8 mouse cellular contexts compared by ENCODE assay signal in genomic region chrX:102251221-102251936, GRCm38 (mm10). TPM values are rescaled to one million over a fixed set of nuclear protein-coding genes. Genes with fewer than 3 reads are reported as not detected.
A peak's percentile ranks its signal among the peaks of the same experiment; 100 is the strongest.
DNase-seq lines count a peak whose midpoint lies in the region; ATAC-seq lines count a peak whose summit lies in the region.

No protein-coding gene starts in this region.

- WGBS in embryonic facial prominence, embryonic 14.5 days, result 20% methylated on average over 8 of the region's 80 CpGs
- WGBS in intestine, embryonic 15.5 days, result 21% methylated on average over 68 of the region's 80 CpGs
- WGBS in midbrain, embryonic 10.5 days, result 21% methylated on average over 65 of the region's 80 CpGs

- peak; percentile 21 to 25 for DNase-seq in adrenal gland, adult 18-20 months (ENCODE audit: low spot score in 2 of 2)
- no peak for DNase-seq in adrenal gland, postnatal 4 days (ENCODE audit: low spot score in 2 of 2)
- no peak for DNase-seq in embryonic facial prominence, embryonic 14.5 days (ENCODE audit: low spot score)
- peak; percentile 56 for DNase-seq in midbrain, embryonic 10.5 days (ENCODE audit: low spot score)
- peak; percentile 9 for DNase-seq in yolk sac, embryonic 10.5 days (ENCODE audit: low spot score)

- no peaks in the 10 kb centered on the region for H3K36me3 ChIP-seq in megakaryocyte, embryonic 14.5 days (replicated peaks; ENCODE audit: low read length)
- no peaks in the 10 kb centered on the region for H3K36me3 ChIP-seq in embryonic facial prominence, embryonic 14.5 days (ENCODE audit: control insufficient read depth, insufficient read depth, low read length)
- no peaks in the 10 kb centered on the region for H3K36me3 ChIP-seq in intestine, embryonic 15.5 days
- no peaks in the 10 kb centered on the region for H3K36me3 ChIP-seq in midbrain, embryonic 10.5 days

- peaks cover 90% of the 10 kb centered on the region for H3K27me3 ChIP-seq in megakaryocyte, embryonic 14.5 days (replicated peaks)
- H3K27me3 ChIP-seq in embryonic facial prominence, embryonic 14.5 days (replicated peaks; ENCODE audit: control insufficient read depth, insufficient read depth, low read length), result peaks cover 51% of the 10 kb centered on the region
- peaks cover 41% of the 10 kb centered on the region for H3K27me3 ChIP-seq in intestine, embryonic 15.5 days (replicated peaks)
- H3K27me3 ChIP-seq in midbrain, embryonic 10.5 days (ENCODE audit: low read depth, poor library complexity, severe bottlenecking), result peaks cover 97% of the 10 kb centered on the region

- no peak overlapping the region for H3K27ac ChIP-seq in embryonic facial prominence, embryonic 14.5 days (replicated peaks; ENCODE audit: low read depth, low read length)
- H3K27ac ChIP-seq in intestine, embryonic 15.5 days, result no peak overlapping the region
- peak overlapping the region; percentile 71 for H3K27ac ChIP-seq in midbrain, embryonic 10.5 days (replicated peaks)

- ATAC-seq in megakaryocyte, adult 5-6 weeks (ENCODE audit: poor library complexity, severe bottlenecking), result no peak
- peak; percentile 50 for ATAC-seq in embryonic facial prominence, embryonic 14.5 days (ENCODE audit: low read depth)
- peak; percentile 64 for ATAC-seq in intestine, embryonic 15.5 days

- peak overlapping the region; percentile 89 for H3K4me3 ChIP-seq in megakaryocyte, embryonic 14.5 days (replicated peaks)
- peak overlapping the region; percentile 56 for H3K4me3 ChIP-seq in embryonic facial prominence, embryonic 14.5 days (ENCODE audit: low read depth, low read length)
- peak overlapping the region; percentile 48 for H3K4me3 ChIP-seq in intestine, embryonic 15.5 days (replicated peaks)
- H3K4me3 ChIP-seq in midbrain, embryonic 10.5 days, result peak overlapping the region; percentile 64

- H3K4me2 ChIP-seq in embryonic facial prominence, embryonic 14.5 days (ENCODE audit: low read depth, low read length), result peak overlapping the region; percentile 76
- peak overlapping the region; percentile 95 for H3K4me2 ChIP-seq in intestine, embryonic 15.5 days (replicated peaks)

- peak overlapping the region; percentile 54 for H3K9ac ChIP-seq in embryonic facial prominence, embryonic 14.5 days (ENCODE audit: low read depth, low read length)
- H3K9ac ChIP-seq in intestine, embryonic 15.5 days, result peak overlapping the region; percentile 4; the same call in 1 of the 2 replicates

- peaks cover 30% of the 10 kb centered on the region for H3K4me1 ChIP-seq in megakaryocyte, embryonic 14.5 days
- peaks cover 4% of the 10 kb centered on the region; the same call in 1 of the 2 replicates for H3K4me1 ChIP-seq in embryonic facial prominence, embryonic 14.5 days (ENCODE audit: control insufficient read depth, insufficient read depth, low read length)
- no peaks in the 10 kb centered on the region for H3K4me1 ChIP-seq in intestine, embryonic 15.5 days (replicated peaks)
- H3K4me1 ChIP-seq in midbrain, embryonic 10.5 days, result peaks cover 22% of the 10 kb centered on the region

- peaks cover 34% of the 10 kb centered on the region for H3K9me3 ChIP-seq in megakaryocyte, embryonic 14.5 days
- no peaks in the 10 kb centered on the region for H3K9me3 ChIP-seq in embryonic facial prominence, embryonic 14.5 days (ENCODE audit: control insufficient read depth, low read length)
- no peaks in the 10 kb centered on the region for H3K9me3 ChIP-seq in intestine, embryonic 15.5 days
- no peaks in the 10 kb centered on the region; the same call in 1 of the 2 replicates for H3K9me3 ChIP-seq in midbrain, embryonic 10.5 days (replicated peaks)

RNA-seq across cellular contexts. Expression of gene Cited1, which starts 0.6 kb away (rescaled TPM):
- total RNA-seq in adrenal gland, adult 18-20 months (2021), result 100 to 1,000 TPM in 1 of 2 experiments, 1 to 10 TPM in 1; 2.8 to 104 TPM
- 1 to 10 TPM; 5.2 to 5.6 TPM for total RNA-seq in adrenal gland, postnatal 4 days (2021)
- polyA plus RNA-seq in megakaryocyte, embryonic 14.5 days (2012; ENCODE audit: insufficient read depth, low replicate concordance), result not detected in 2 replicates
- total RNA-seq in megakaryocyte, adult 5-6 weeks (2015), result 1.9 TPM in 1 of 2 replicates, not detected in the other
- not detected in 2 replicates for total RNA-seq in megakaryocyte, adult 5-6 weeks (2017)
- 25.4 and 30.1 TPM in 2 replicates for polyA plus RNA-seq in embryonic facial prominence, embryonic 14.5 days (2014; fragmentation: Nextera tagmentation; extraction: Ambion mirVana)
- polyA plus RNA-seq in intestine, embryonic 15.5 days (2015; fragmentation: Nextera tagmentation; extraction: Ambion mirVana), result 7.1 and 7.4 TPM in 2 replicates
- 9.4 and 12.5 TPM in 2 replicates for polyA plus RNA-seq in midbrain, embryonic 10.5 days (2016; fragmentation: Nextera tagmentation; extraction: Ambion mirVana)

Comparison
In these comparisons a context has a peak if more than half of its experiments do, and no peak if none do; other contexts are left out.
1. DNase-seq: peak in adrenal gland, adult 18-20 months (2 of 2), midbrain, embryonic 10.5 days (single experiment) and yolk sac, embryonic 10.5 days (single experiment); none in adrenal gland, postnatal 4 days (0 of 2) and embryonic facial prominence, embryonic 14.5 days (single experiment).
2. Peak in every context shown above with its lines, with median percentiles within 50 percentile points of each other: H3K4me3 ChIP-seq.